Mouse (Mus musculus) adrenal gland, adult 18-20 months (tissue): ENCODE measurements around the gene Pcid2. TPM values are rescaled to one million over a fixed set of nuclear protein-coding genes. Genes with fewer than 3 reads are reported as not detected.
"Not testable (repeated sequence)": the region's sequence is repeated elsewhere in the genome, so short reads cannot be mapped to it uniquely, and the experiment has no call there.

ENCODE experiments used
- DNase-seq, 2 experiments: peaks; one replicate each; pipeline ENCODE4 v3.0.0; 2021 to 2022; ENCODE audit warnings: low spot score in 2 of 2
- microRNA-seq, 2 experiments: library from miRNA; unstranded; fragments of <30 nt; microRNA quantifications; one replicate each; pipeline ENCODE4 v1.2.0; 2021; ENCODE audit warnings: borderline number of aligned reads in 2 of 2
- total RNA-seq, 2 experiments: library from RNA; stranded (reverse); gene quantifications; 1 replicate in 1 of 2; 2 replicates in 1 of 2; pipeline ENCODE4 v1.2.3; 2021

Pcid2 gene
- total RNA-seq, 2 experiments from 2014 or later: 19.4 to 20.9 TPM

DNA sequence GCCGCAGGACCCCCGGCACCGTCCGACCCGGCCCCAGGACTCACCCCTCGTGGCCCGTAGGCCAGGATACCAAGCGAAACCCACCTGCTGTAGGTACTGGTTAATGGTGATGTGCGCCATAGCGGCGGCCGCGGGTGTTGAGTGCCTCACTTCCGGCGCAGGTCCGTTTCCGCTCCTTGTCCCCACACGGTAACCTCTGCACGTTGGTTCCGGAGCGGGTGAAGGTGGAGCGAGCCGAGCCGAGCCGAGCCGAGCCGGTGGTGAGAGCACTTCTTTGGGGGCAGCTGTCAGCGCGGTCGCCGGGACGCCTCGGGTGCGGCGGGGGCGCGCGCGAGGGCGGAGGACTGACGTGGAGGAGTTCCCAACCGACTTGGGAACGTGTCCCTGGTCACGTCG, 570 bp downstream of the Pcid2 start:
- peak; percentile 92 to 95 for DNase-seq

DNA sequence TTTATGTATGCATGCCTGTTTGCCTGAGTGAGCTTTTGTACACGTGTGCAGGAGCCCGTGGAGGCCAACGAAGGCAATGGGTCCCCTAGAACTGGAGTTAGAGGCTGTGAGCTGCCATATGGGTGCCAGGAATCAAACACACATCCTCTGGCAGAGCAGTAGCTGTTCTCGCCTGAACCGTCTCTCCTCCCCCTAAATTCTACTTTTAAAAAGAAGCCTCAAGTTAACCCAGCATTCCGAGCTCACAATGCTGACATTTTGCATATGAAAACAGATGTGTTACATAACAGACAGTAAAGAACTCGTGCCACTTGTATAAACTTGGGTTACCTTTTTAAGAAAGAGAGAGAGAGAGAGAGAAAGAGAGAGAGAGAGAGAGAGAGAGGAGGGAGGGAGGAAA, 27.7 kb downstream of the Pcid2 start:
- no peak for DNase-seq

DNA sequence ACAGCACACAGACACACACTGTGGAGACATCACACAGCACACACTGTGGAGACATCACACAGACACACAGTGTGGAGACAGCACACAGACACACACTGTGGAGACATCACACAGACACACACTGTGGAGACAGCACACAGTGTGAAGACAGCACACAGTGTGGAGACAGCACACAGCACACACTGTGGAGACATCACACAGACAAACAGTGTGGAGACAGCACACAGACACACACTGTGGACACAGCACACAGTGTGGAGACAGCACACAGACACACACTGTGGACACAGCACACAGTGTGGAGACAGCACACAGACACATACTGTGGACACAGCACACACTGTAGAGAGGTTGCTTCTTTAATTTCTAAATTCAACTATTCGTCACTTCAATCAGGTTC, 29.7 kb downstream of the Pcid2 start:
- DNase-seq: not testable (repeated sequence)

DNA sequence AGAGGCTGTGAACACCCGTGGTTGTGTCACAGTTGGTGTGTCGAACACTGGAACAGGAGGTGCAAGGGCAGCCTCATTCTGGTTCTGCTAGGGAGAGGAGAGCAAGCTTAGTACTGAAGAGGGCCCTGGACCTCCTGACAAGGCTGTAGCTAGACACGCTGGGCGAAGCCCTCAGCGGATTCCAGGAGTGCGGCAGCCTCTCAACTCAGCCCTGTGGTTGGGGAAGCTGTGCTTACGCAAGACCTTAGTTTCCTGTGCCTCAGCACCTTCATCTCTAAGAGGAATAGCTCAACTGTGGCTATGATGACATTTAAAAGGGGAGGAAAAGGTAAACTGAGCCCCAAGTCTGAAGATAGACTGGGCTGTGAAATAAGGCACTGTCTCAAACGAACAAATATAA, 30.2 kb downstream of the Pcid2 start:
- no peak for DNase-seq

DNA sequence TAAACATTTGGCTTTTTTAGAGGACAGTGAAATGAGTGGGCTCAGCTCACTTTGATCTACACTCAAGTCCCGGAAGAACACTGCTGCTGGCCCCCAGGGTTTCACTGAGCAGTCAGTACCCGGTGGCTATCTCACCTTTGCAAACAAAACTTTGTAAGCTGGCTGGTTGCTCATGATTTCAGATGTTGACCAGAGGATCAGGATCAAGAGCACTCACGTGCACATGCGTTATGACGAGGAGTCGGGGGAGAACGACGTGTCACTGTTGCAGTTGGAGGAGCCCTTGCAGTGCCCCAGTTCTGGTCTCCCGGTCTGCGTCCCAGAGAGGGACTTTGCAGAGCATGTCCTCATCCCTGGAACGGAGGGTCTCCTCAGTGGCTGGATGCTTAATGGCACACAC, 32.0 kb downstream of the Pcid2 start:
- DNase-seq: no peak

DNA sequence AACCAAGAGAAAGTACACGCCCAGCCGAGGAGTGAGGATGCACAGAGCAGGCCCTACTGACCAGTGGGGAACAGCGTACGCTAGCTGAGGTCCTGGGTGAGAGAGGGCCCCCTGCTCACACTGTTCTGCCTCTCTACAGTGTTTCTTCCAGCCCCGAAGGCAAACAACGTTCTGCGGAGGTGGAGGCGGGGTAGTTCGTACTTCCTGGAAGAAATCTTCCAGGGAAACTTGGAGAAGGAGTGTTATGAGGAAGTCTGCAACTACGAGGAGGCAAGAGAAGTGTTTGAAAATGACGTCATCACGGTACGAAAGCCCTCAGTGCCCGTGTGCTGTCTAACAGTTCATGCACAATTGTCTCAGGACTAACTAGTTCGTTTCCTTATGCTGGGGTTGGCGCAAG, 42.1 kb downstream of the Pcid2 start:
- no peak for DNase-seq

DNA sequence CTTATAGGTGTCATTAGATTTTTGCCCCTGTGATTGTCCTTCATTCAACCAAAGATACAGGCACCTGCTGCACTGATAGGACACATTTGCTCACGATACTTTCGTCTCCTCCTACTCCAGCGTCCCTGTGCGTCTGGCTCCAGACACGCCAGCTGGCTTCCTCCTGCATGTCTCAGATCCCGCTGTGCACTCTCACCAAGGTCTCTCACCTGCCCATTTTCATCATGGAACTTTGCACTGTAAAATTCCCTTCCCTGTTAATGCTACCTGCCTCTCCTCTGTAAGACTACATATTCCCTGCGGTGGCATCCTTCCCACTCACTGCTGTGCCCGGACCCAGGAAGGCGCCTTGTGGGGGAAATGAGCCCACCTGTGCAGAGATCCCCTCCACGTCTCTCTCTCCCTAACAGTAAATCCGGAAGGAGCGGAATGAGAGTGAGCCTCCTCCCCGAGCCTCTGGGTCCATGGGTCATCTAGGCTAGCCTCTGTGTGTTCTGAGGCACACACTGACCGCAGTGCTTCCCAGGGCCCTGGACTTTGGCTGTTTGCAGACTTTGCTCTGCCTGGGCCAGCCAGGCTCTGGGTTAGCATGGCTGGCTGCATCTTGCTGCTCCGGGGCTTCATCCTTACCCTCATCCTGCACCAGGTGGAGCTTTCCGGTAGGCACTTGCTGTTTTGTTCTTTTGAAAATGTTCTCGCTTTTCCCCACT, 44.7 kb downstream of the Pcid2 start, which contains the start of gene Proz:
Proz (plus strand) TSS at position 474 of the 710 bp plus-strand sequence.
- DNase-seq: no peak

DNA sequence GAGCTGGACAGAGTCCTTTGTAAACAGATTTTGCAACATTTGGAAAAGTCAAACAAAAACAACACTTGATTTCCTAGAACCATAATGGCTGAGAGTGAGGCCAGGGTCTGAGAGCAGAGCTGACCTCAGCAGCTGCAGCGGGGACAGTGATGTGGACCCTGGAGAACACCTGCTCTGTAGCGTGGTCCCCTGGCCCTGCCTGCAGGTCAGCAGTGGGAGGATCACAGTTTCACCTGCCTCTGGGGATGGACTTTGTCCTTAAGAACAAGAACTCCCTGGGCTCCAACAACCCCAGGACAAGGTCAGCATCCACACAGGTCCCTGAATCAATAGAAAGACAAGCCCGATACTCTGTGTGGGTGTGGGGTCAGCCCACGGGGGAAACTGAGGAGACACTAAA, 47.9 kb downstream of the Pcid2 start:
- DNase-seq: no peak

DNA sequence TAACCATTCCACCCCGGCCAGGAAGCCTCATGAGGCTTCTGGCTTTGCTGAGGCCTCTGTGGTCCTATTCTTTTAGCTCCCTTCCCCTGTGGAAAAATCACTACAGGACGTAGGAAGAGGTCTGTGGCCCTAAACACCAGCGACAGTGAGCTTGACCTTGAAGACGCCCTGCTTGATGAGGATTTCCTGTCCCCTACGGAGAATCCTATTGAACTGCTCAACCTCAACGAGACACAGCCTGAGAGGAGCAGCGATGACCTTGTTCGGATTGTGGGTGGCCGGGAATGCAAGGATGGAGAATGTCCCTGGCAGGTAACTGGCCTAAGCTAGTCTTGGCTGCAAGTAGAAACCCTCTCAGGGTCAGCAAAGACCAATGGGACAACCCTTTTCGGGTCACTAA, 54.7 kb downstream of the Pcid2 start:
- no peak for DNase-seq

DNA sequence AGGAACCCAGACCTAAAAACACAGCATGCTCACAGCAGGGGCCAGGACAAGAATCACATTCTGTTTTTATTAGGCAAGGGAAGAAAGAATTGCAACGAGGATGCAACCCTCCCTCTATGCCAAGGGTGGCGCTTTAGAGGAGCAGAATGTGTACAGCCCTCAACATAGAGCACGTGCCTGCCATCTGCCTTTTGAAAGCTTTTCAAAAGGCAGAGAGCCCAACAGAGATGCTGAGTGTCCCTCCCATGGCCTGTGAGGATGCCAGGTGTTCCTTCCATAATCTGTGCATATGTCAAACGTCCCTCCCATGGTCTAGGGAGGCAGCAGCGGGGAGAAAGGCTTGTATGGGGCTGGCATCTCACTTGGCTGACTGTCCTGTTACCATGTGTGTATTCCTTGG, 57.6 kb downstream of the Pcid2 start:
- DNase-seq: no peak

DNA sequence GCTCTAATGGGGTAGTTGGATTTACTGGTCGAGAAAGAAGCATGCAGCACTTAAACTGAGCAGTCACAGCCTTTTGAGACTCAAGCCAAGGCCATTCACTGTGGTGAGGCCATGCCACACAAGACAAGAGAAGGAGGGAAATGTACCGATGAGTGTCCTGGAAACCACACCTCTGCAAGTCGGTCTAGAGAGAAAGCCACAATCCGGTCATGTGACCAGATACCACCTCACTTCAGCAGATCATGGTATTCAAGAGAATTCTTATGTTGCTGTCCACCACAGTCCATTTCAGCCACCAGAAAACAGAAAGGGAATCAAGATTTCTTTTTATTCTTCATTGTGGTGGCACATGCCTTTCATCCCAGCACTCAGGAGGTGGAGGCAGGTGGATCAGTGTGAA, 63.8 kb downstream of the Pcid2 start:
- no peak for DNase-seq

DNA sequence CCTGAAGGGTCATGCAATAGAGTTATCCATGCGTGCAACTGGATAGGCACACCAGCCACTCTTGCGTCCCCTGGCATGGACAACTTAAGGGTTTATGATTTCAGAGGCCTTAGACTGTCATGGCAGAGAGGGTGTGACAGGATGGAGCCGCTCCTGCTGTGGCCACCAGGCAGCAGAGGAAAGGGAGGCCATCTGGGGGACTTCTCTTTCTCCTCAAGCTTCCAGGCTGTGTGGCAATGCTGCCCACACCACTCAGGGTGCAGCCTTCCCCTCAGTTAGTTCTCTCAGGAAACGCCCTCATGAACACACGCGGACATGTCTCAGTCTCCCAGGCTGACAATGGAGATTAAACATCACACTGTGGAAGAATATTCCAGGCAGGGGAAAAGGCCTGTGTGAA, 66.2 kb downstream of the Pcid2 start:
- no peak for DNase-seq

DNA sequence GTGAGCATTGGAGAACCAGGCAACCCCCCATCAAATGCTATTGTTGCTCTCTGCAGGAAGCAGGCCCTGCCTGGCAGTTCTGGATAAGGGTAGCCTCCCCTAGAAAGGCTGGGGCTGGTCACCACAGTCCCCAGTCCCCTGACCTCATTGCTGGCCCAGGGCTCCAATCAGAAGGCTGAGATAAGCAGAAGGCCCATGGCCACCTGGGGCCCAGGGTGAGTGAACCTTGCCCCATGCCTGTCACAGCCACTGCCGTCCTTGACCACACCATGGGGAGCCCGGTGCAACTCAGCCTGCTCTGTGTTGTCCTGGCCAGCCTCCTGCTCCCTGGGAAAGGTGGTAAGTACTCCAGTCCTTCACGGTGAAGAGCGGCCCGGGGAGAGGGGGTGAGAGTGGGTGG, 67.7 kb downstream of the Pcid2 start:
- DNase-seq: peak in 1 of 2 experiments; percentile 10

DNA sequence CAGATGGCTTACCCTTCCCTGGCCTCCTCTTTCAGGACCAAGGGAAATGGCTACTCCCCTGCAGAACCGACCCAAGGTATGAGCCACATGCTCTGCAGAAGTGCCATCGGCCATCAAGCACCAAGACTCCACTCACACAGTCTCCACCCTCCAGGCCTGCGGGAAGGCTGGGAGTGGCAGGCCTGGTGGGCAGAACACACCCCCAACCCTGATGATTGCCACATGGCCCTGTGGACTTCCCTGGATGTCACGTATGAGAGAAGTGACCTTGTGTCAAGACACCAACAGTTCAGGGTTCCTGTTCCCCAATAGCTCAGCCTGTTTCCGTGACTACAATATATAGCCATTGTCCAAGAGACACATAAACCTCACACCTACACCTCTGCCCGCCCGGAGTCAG, 68.2 kb downstream of the Pcid2 start, which contains the start of gene F10:
F10 (plus strand) TSS at position 294 of the 400 bp plus-strand sequence.
- no peak for DNase-seq

DNA sequence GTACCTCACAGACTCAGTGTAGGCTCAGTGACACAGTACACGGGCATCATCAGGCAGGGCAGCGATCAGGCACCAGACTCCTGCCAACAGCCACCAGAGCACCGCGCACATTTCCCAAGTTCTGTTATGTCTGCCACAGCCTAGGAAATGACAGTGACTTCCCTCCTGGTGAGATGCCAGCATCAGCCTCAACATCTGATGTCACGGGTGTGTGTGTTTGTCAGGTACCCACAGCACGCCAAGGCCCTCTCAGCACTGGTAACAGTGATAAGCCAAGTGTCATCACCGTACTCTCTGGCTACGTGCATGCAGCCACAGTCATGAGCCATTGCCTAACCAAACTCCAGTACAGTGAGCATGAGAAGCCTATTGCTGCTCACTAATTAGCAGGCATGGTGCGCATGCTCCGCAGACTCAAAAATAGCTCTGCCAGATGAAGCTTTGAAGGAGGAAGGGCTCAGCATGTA, 68.9 kb downstream of the Pcid2 start:
- no peak for DNase-seq

DNA sequence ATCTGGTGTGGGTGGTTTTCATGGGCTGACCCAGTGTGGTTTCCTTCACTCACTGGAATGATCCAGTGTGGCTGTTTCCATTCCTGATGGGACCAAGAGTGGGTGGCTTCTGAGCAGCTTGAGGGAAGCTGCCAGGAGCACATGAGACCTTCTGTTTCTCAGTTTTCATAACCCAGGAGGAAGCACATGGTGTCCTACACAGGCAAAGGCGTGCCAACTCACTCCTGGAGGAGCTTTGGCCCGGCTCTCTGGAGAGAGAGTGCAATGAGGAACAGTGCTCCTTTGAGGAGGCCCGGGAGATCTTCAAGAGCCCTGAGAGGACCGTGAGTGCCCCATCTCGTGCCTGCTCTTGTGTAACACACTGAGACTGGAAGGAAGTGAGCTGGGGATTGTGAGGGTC, 76.8 kb downstream of the Pcid2 start:
- DNase-seq: no peak

DNA sequence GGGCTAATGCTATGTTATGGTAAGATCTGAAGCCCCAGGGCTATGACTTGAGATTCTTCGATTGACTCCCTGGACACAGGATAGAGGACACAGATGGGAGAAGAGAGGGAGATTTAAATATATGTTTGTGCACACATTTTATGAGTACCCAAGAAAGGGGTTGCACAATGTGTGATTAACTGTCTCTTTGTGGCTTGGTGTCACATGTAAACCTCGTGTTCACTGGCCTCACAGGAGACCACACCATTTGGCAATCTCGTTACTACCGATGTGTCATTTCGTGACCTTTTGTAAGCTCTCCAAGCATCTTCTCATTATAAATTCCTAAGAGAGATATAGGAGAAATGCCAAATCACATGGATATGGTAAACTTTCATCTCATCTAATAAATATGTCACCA, 77.6 kb downstream of the Pcid2 start:
- DNase-seq: no peak

Small RNAs within 50 kb of the gene (microRNA-seq; reads per million reads assigned to microRNA genes)
- 0 to 0.47 reads per million in 2 experiments for gene Mir7065

Other genes with a start within 250 kb of the Pcid2 start
- 10 to 100 TPM; 31.1 to 32.0 TPM for gene Mcf2l, start 231.7 kb downstream of the Pcid2 start, total RNA-seq
- 1 to 10 TPM in 1 of 2 experiments, under 1 TPM in 1; 0.48 to 1.2 TPM for gene F7, start 79.4 kb downstream of the Pcid2 start, total RNA-seq
- 1 to 10 TPM in 1 of 2 experiments, under 1 TPM in 1; 0.83 to 3.1 TPM for gene F10, start 68.2 kb downstream of the Pcid2 start, total RNA-seq
- not detected for gene Proz, start 44.5 kb downstream of the Pcid2 start, total RNA-seq
- 100 to 1,000 TPM in 1 of 2 experiments, 10 to 100 TPM in 1; 77.3 to 136 TPM for gene Cul4a, start 162 bp upstream of the Pcid2 start, total RNA-seq
- gene Lamp1, start 53.7 kb upstream of the Pcid2 start, total RNA-seq: 100 to 1,000 TPM; 456 to 471 TPM
- 10 to 100 TPM in 1 of 2 experiments, 1 to 10 TPM in 1; 9.1 to 15.3 TPM for gene Grtp1, start 95.2 kb upstream of the Pcid2 start, total RNA-seq
- gene Adprhl1, start 148.7 kb upstream of the Pcid2 start, total RNA-seq: 10 to 100 TPM in 1 of 2 experiments, 1 to 10 TPM in 1; 7.8 to 18.5 TPM
- gene Dcun1d2, start 182.7 kb upstream of the Pcid2 start, total RNA-seq: 10 to 100 TPM; 27.2 to 33.6 TPM
- gene Tmco3, start 182.7 kb upstream of the Pcid2 start, total RNA-seq: 10 to 100 TPM; 31.2 to 33.2 TPM
- gene Tfdp1, start 233.3 kb upstream of the Pcid2 start, total RNA-seq: 10 to 100 TPM; 49.1 to 58.3 TPM